Mouse (Mus musculus): ENCODE measurements at regions not wholly inside any gene's neighbourhood (a gene's known extent, or its start where the extent isn't known, plus 50 kb on each side); places are given as distances from the start of the nearest gene placed in this dataset.

GRCm38 (mm10) chr1:184411066-184411465, 321.4 kb downstream of the Hlx start:
- TF ChIP-seq CTCF (conservative IDR thresholded peaks at IDR 0.05; ENCODE audit: low read length): no peak
- TF ChIP-seq NANOG (IDR thresholded peaks at IDR 0.05; ENCODE audit: borderline replicate concordance, low read length): no peak
